Mouse (Mus musculus) neural tube, embryonic 15.5 days (tissue): ENCODE results near the gene Slc30a4. TPM values are rescaled to one million over a fixed set of nuclear protein-coding genes. Genes with fewer than 3 reads are reported as not detected.
A peak's percentile ranks its signal among the peaks of the same experiment; 100 is the strongest.

Experiments used
- ATAC-seq: fragments of 200-750 bp; cut with Nextera tagmentation; 2 replicates; pipeline ENCODE4 v1.8.0; 2017; ENCODE audit warnings: mild to moderate bottlenecking, moderate TSS enrichment, moderate library complexity; ENCODE audit not compliant: low FRiP score
- H3K27ac ChIP-seq: fragments of 300-500 bp; sonication (generic); replicated peaks from 2 replicates; pipeline ENCODE4 v1.5.1; 2015; ENCODE audit warnings: mild to moderate bottlenecking, inconsistent platforms
- H3K27me3 ChIP-seq: fragments of 300-500 bp; sonication (generic); replicated peaks from 2 replicates; pipeline ENCODE4 v1.6.1; 2015; ENCODE audit warnings: inconsistent platforms
- H3K36me3 ChIP-seq: fragments of 300-500 bp; sonication (generic); 2 replicates; pipeline ENCODE4 v1.6.1; 2015; ENCODE audit warnings: inconsistent platforms
- H3K4me1 ChIP-seq: fragments of 300-500 bp; sonication (generic); 2 replicates; pipeline ENCODE4 v1.6.1; 2015; ENCODE audit warnings: inconsistent platforms
- H3K4me2 ChIP-seq: fragments of 300-500 bp; sonication (generic); 2 replicates; pipeline ENCODE4 v1.6.1; 2015; ENCODE audit warnings: inconsistent platforms, mild to moderate bottlenecking, moderate library complexity
- H3K4me3 ChIP-seq: fragments of 300-500 bp; sonication (generic); replicated peaks from 2 replicates; pipeline ENCODE4 v1.5.1; 2015; ENCODE audit warnings: mild to moderate bottlenecking, inconsistent platforms
- H3K9ac ChIP-seq: fragments of 300-500 bp; sonication (generic); replicated peaks from 2 replicates; pipeline ENCODE4 v1.6.1; 2015; ENCODE audit warnings: mild to moderate bottlenecking, inconsistent platforms
- H3K9me3 ChIP-seq: fragments of 300-500 bp; sonication (generic); replicated peaks from 2 replicates; pipeline ENCODE4 v1.6.1; 2016; ENCODE audit warnings: inconsistent platforms
- WGBS: fragments of 180-500 bp; shearing (Covaris S2); methylation state at CpG from one replicate; pipeline ENCODE4 v1.1.7; 2015; ENCODE audit warnings: mixed read lengths; 5-methylcytosine and 5-hydroxymethylcytosine counted together
- microRNA counts: library from miRNA; unstranded; fragments of <30 nt; microRNA quantifications from one replicate; lab custom pipeline; 2016
- microRNA-seq: library from miRNA; unstranded; fragments of <30 nt; microRNA quantifications from one replicate; pipeline ENCODE4, GENCODE M21; 2017
- polyA plus RNA-seq: library from polyadenylated mRNA; unstranded; fragments of >200 nt; fragmentation: Nextera tagmentation; extraction: Ambion mirVana; gene quantifications from 2 replicates; pipeline ENCODE4 v1.2.1, GENCODE M21; 2015

Slc30a4 gene
- polyA plus RNA-seq, 1 experiment from 2014 or later: 6.7 TPM

DNA sequence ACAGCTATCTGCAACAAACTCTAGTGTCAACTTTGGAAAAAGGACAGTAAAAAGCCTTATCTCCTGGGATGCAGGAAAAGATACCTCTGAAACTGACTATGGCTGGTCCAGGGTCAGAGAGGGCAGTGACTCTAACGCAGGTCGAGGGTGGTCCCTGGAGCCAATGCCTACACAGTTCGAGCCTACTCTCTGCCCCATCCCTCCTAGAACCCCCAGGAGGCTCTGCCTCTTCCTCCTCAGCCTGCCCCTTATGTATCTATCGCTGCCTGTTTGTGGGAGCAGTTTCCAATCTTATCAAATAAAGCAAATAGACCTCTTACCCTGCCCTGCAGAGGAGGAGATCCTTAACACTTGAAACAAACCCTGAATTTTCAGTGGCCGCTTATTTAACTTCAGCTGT lies 63.8 kb downstream of the Slc30a4 start:
- Histone ChIP-seq H3K27ac (no peak overlapping the region), H3K27me3 (peaks cover 21% of the 10 kb centered on the region), H3K4me3 (no peak overlapping the region), H3K4me2 (no peak overlapping the region), H3K4me1 (peaks cover 5% of the 10 kb centered on the region), H3K9ac (no peak overlapping the region), H3K9me3 (no peaks in the 10 kb centered on the region), H3K36me3 (peaks cover 6% of the 10 kb centered on the region; the same call in 1 of the 2 replicates)
- 57% methylated on average over 5 of the region's 5 CpGs for WGBS
- ATAC-seq: no peak

DNA sequence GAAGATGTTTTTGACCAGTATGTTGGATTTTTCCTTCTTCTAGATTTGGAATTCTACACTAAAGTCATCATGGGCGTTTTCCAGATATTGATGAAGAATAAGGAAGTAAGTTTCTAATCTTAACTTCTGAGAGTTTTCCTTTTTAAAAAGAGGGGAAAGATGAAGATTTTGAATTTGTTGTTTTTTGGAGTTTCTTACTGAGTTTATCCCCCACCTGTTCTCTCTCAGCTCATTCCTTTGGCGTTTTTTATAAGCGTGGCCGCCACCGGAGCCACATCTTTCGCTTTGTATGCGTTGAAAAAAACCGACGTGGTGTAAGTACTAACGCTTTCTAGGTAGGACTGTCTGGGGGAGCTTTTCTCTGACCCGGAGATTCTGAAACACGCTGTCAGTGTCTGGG lies 64.4 kb downstream of the Slc30a4 start:
- H3K36me3 ChIP-seq: peaks cover 11% of the 10 kb centered on the region
- no peaks in the 10 kb centered on the region for H3K9me3 ChIP-seq
- peak overlapping the region; percentile 74 for H3K4me2 ChIP-seq
- no peak overlapping the region for H3K27ac ChIP-seq
- WGBS: 40% methylated on average over 12 of the region's 12 CpGs
- peaks cover 5% of the 10 kb centered on the region for H3K4me1 ChIP-seq
- H3K9ac ChIP-seq: peak overlapping the region; percentile 43; the same call in 1 of the 2 replicates
- peak overlapping the region; percentile 38 for H3K4me3 ChIP-seq
- ATAC-seq: no peak
- peaks cover 21% of the 10 kb centered on the region for H3K27me3 ChIP-seq

DNA sequence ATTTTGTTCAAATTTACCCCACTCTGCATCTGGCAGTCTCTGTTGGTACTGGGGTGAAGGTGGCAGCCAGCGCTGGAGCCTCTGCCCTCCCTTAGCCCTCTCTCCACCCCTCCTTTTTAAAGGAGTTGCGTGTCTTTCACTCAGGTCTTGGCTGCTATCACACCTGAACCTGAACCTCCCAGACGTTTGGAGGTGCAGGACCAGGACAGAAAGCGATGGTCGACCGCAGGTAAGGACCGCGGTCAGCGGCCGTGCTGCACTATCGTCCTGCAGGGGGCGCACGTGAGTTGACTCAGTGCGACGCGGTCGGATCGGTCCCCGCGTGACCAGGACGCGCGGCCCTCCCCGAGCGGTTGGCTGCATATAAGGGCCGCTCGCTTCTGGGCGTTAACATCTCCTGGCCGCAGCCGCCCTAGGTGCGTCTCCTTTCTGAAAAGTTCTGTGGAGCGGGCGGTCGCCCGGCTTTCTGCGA lies 64.9 kb downstream of the Slc30a4 start:
- Histone ChIP-seq H3K4me3 (peak overlapping the region; percentile 38), H3K36me3 (peaks cover 16% of the 10 kb centered on the region), H3K4me2 (peak overlapping the region; percentile 74), H3K9me3 (no peaks in the 10 kb centered on the region), H3K9ac (peak overlapping the region; percentile 43), H3K27me3 (peaks cover 21% of the 10 kb centered on the region), H3K27ac (no peak overlapping the region), H3K4me1 (peaks cover 6% of the 10 kb centered on the region)
- peak; percentile 63 for ATAC-seq
- 1% methylated on average over 36 of the region's 36 CpGs for WGBS

DNA sequence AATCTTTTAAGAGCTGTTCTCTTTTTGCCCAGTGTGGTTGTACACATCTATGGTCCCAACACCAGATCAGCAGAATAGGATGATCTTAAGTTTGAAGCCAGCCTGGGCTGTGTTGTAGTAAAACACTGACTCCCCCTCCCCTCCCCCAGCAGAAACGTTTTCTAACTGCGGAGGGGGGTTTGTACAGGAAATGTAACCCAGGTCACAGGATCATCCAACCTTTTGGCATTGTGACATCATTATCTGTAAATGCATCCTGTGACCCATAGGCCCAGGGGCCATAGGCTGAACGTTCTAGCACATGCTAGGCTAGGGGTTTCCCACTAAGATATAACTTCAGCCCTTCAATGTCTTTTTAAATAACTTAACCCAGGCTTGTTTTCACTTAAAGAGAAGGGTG lies 65.8 kb downstream of the Slc30a4 start, which contains the start of gene AA467197:
Gene AA467197, plus strand, starts transcription at position 301 of the 400 bp plus-strand sequence.
- Histone ChIP-seq H3K4me2 (peak within 1 kb of the TSS; percentile 74), H3K27me3 (peaks cover 21% of the 10 kb centered on the region), H3K27ac (no peak within 1 kb of the TSS), H3K9me3 (no peaks in the 10 kb centered on the region), H3K36me3 (peaks cover 19% of the 10 kb centered on the region), H3K4me3 (peak within 1 kb of the TSS; percentile 38), H3K4me1 (peaks cover 14% of the 10 kb centered on the region), H3K9ac (peak within 1 kb of the TSS; percentile 43)
- 63% methylated on average over 3 of the region's 3 CpGs for WGBS
- no peak for ATAC-seq

MicroRNA genes within 50 kb of the gene (microRNA counts, 519-probe panel; counts per million panel counts)
- not detected for microRNA mmu-miR-147 (lab: Ali Mortazavi, UCI)

Small RNAs within 50 kb of the gene (microRNA-seq; reads per million reads assigned to microRNA genes)
- 2.9 reads per million, percentile 10 among the genes with 10 or more reads in this experiment for gene Mir147

Other genes starting within 250 kb of the Slc30a4 start
- not detected in 2 replicates for gene Gm14085, start 217.7 kb downstream of the Slc30a4 start, polyA plus RNA-seq
- gene Gatm, start 91.4 kb downstream of the Slc30a4 start, polyA plus RNA-seq: 41.3 and 45.0 TPM in 2 replicates
- gene AA467197, start 65.7 kb downstream of the Slc30a4 start, polyA plus RNA-seq: 1.1 and 5.5 TPM in 2 replicates
- 80.0 and 87.8 TPM in 2 replicates for gene Bloc1s6, start 35.8 kb upstream of the Slc30a4 start, polyA plus RNA-seq
- 3.2 and 6.3 TPM in 2 replicates for gene Sqor, start 62.6 kb upstream of the Slc30a4 start, polyA plus RNA-seq